Mouse (Mus musculus): ENCODE measurements around the gene Fadd. TPM values are rescaled to one million over a fixed set of nuclear protein-coding genes. Genes with fewer than 3 reads are reported as not detected.

Gene Fadd
- total and polyA plus RNA-seq, 3 experiments, result 7.2 to 11.6 TPM; not detected in 1

Other genes starting within 250 kb of the Fadd start
- gene Cttn, start 111.5 kb downstream of the Fadd start, total RNA-seq (2012; rRNA removed), result 35.5 and 38.4 TPM in 2 replicates
- gene Cttn, start 111.5 kb downstream of the Fadd start, polyA plus RNA-seq (2012; ENCODE audit: insufficient read depth in 1 of 2, insufficient read length in 2 of 2, low read depth in 1 of 2, low replicate concordance in 2 of 2, missing spikeins in 1 of 2), result 10 to 100 TPM in 1 of 2 experiments, not detected in 1; 95.0 TPM
- 38.5 and 43.1 TPM in 2 replicates for gene Ppfia1, start 28.7 kb downstream of the Fadd start, total RNA-seq (2012; rRNA removed)
- 10 to 100 TPM in 1 of 2 experiments, not detected in 1; 53.1 TPM for gene Ppfia1, start 28.7 kb downstream of the Fadd start, polyA plus RNA-seq (2012; ENCODE audit: insufficient read depth in 1 of 2, insufficient read length in 2 of 2, low read depth in 1 of 2, low replicate concordance in 2 of 2, missing spikeins in 1 of 2)
- gene Ano1, start 169.5 kb upstream of the Fadd start, total RNA-seq (2012; rRNA removed), result 0.04 TPM in 1 of 2 replicates, not detected in the other
- gene Ano1, start 169.5 kb upstream of the Fadd start, polyA plus RNA-seq (2012; ENCODE audit: insufficient read depth in 1 of 2, insufficient read length in 2 of 2, low read depth in 1 of 2, low replicate concordance in 2 of 2, missing spikeins in 1 of 2), result not detected